In genomic region chr3:73056492-73057196, GRCm38 (mm10) we compare ENCODE assay signal across 8 mouse cellular contexts. TPM values are rescaled to one million over a fixed set of nuclear protein-coding genes. Genes with fewer than 3 reads are reported as not detected.
DNase-seq lines count a peak whose midpoint lies in the region; ATAC-seq and TF ChIP-seq lines count a peak whose summit lies in the region.

No protein-coding gene starts in this region.

- H3K36me3 ChIP-seq in heart, postnatal 0 days (replicated peaks; ENCODE audit: control insufficient read depth, insufficient read depth, low read length), result no peaks in the 10 kb centered on the region
- no peaks in the 10 kb centered on the region for H3K36me3 ChIP-seq in heart, adult 2 months (ENCODE audit: control insufficient read depth, insufficient read depth, low read length)
- no peaks in the 10 kb centered on the region for H3K36me3 ChIP-seq in forebrain, postnatal 0 days (ENCODE audit: insufficient read depth)
- H3K36me3 ChIP-seq in midbrain, embryonic 10.5 days, result no peaks in the 10 kb centered on the region

- intact Hi-C loops in heart, adult 2 months (cut with DNase I), result no loop called here

- ATAC-seq in heart, postnatal 0 days (ENCODE audit: insufficient read depth, low read depth), result no peak
- ATAC-seq in forebrain, postnatal 0 days, result peak; percentile 49

- H3K4me3 ChIP-seq in heart, postnatal 0 days (ENCODE audit: low read depth, low read length), result peak overlapping the region; percentile 55
- H3K4me3 ChIP-seq in heart, adult 2 months, result no peak overlapping the region
- H3K4me3 ChIP-seq in cerebellum, adult 2 months (replicated peaks; ENCODE audit: insufficient read depth, low read depth, low read length), result peak overlapping the region; percentile 87
- H3K4me3 ChIP-seq in forebrain, postnatal 0 days (ENCODE audit: low read depth, low read length), result peak overlapping the region; percentile 70
- H3K4me3 ChIP-seq in midbrain, embryonic 10.5 days, result peak overlapping the region; percentile 72

- TF ChIP-seq POLR2A in heart, adult 2 months (IDR thresholded peaks at IDR 0.05; ENCODE audit: insufficient read depth, low read depth, low read length), result no peak
- no peak for TF ChIP-seq POLR2A in cerebellum, adult 2 months (IDR thresholded peaks at IDR 0.05; ENCODE audit: borderline replicate concordance, insufficient read depth, low read length)

- H3K79me2 ChIP-seq in heart, adult 2 months (replicated peaks; ENCODE audit: control insufficient read depth, insufficient read depth, low read length), result no peaks in the 10 kb centered on the region

- peaks cover 53% of the 10 kb centered on the region for H3K27me3 ChIP-seq in heart, postnatal 0 days (ENCODE audit: control insufficient read depth, insufficient read depth, low read length)
- H3K27me3 ChIP-seq in heart, adult 2 months (ENCODE audit: control insufficient read depth, insufficient read depth, low read length), result peaks cover 8% of the 10 kb centered on the region
- H3K27me3 ChIP-seq in cerebellum, adult 2 months (ENCODE audit: control insufficient read depth, insufficient read depth, low read length), result no peaks in the 10 kb centered on the region
- H3K27me3 ChIP-seq in forebrain, postnatal 0 days (ENCODE audit: insufficient read depth, low read length), result no peaks in the 10 kb centered on the region
- peaks cover 57% of the 10 kb centered on the region for H3K27me3 ChIP-seq in midbrain, embryonic 10.5 days (ENCODE audit: low read depth, poor library complexity, severe bottlenecking)

- no peak for DNase-seq in heart, postnatal 0 days (ENCODE audit: low spot score)
- no peak for DNase-seq in heart, adult 2 months
- peak; percentile 45 to 61 for DNase-seq in cerebellum, adult 2 months
- DNase-seq in forebrain, postnatal 0 days, result peak; percentile 72
- peak; percentile 47 for DNase-seq in midbrain, embryonic 10.5 days (ENCODE audit: low spot score)
- no peak for DNase-seq in urinary bladder, adult 18-20 months (ENCODE audit: low spot score in 2 of 2)
- no peak for DNase-seq in kidney, postnatal 25 days
- no peak for DNase-seq in frontal cortex, postnatal 10 days (ENCODE audit: low spot score in 2 of 2)

- TF ChIP-seq EP300 in heart, postnatal 0 days (IDR thresholded peaks at IDR 0.05; ENCODE audit: low read depth), result no peak
- no peak for TF ChIP-seq EP300 in heart, adult 2 months (IDR thresholded peaks at IDR 0.05; ENCODE audit: insufficient read depth, low read depth, low read length)

- H3K9ac ChIP-seq in heart, postnatal 0 days (replicated peaks; ENCODE audit: low read depth, low read length), result no peak overlapping the region
- no peak overlapping the region for H3K9ac ChIP-seq in heart, adult 2 months (ENCODE audit: low read depth, low read length)
- peak overlapping the region; percentile 72 for H3K9ac ChIP-seq in forebrain, postnatal 0 days

- H3K27ac ChIP-seq in heart, postnatal 0 days (ENCODE audit: low read depth), result no peak overlapping the region
- no peak overlapping the region for H3K27ac ChIP-seq in heart, adult 2 months
- H3K27ac ChIP-seq in cerebellum, adult 2 months (ENCODE audit: insufficient read depth, low read length), result 0 out of 2 replicates have a peak overlapping the region, but pooled peaks have one; percentile 52
- peak overlapping the region; percentile 88 for H3K27ac ChIP-seq in forebrain, postnatal 0 days (ENCODE audit: low read depth, low read length)
- H3K27ac ChIP-seq in midbrain, embryonic 10.5 days (replicated peaks), result peak overlapping the region; percentile 69; the same call in 1 of the 2 replicates

- WGBS in heart, postnatal 0 days, result 2% methylated on average over 32 of the region's 32 CpGs
- 2% methylated on average over 32 of the region's 32 CpGs for WGBS in heart, adult 2 months
- WGBS in cerebellum, adult 2 months, result 2% methylated on average over 32 of the region's 32 CpGs
- WGBS in forebrain, postnatal 0 days, result 2% methylated on average over 32 of the region's 32 CpGs
- WGBS in midbrain, embryonic 10.5 days, result 1% methylated on average over 32 of the region's 32 CpGs

- no peak for TF ChIP-seq CTCF in heart, postnatal 0 days (IDR thresholded peaks at IDR 0.05; ENCODE audit: low read depth)
- TF ChIP-seq CTCF in heart, adult 2 months (IDR thresholded peaks at IDR 0.05), result no peak
- TF ChIP-seq CTCF in cerebellum, adult 2 months (IDR thresholded peaks at IDR 0.05; ENCODE audit: borderline replicate concordance, insufficient read depth, low read depth, low read length), result no peak
- no peak for TF ChIP-seq CTCF in forebrain, postnatal 0 days (IDR thresholded peaks at IDR 0.05; ENCODE audit: low read depth)

- peak overlapping the region; percentile 91 for H3K4me2 ChIP-seq in heart, postnatal 0 days (ENCODE audit: low read depth, low read length)
- H3K4me2 ChIP-seq in forebrain, postnatal 0 days (ENCODE audit: low read depth), result peak overlapping the region; percentile 71

- H3K4me1 ChIP-seq in heart, postnatal 0 days (ENCODE audit: control insufficient read depth, insufficient read depth), result peaks cover 11% of the 10 kb centered on the region; the same call in 1 of the 2 replicates
- no peaks in the 10 kb centered on the region for H3K4me1 ChIP-seq in heart, adult 2 months (ENCODE audit: control insufficient read depth, insufficient read depth, low read length)
- H3K4me1 ChIP-seq in cerebellum, adult 2 months (ENCODE audit: control insufficient read depth, insufficient read depth, low read length), result no peaks in the 10 kb centered on the region
- H3K4me1 ChIP-seq in forebrain, postnatal 0 days (ENCODE audit: insufficient read depth), result peaks cover 4% of the 10 kb centered on the region; the same call in 1 of the 2 replicates
- peaks cover 21% of the 10 kb centered on the region for H3K4me1 ChIP-seq in midbrain, embryonic 10.5 days

- H3K9me3 ChIP-seq in heart, postnatal 0 days (replicated peaks; ENCODE audit: control insufficient read depth, low read length), result no peaks in the 10 kb centered on the region
- H3K9me3 ChIP-seq in forebrain, postnatal 0 days (ENCODE audit: low read length), result no peaks in the 10 kb centered on the region
- no peaks in the 10 kb centered on the region for H3K9me3 ChIP-seq in midbrain, embryonic 10.5 days (replicated peaks)

RNA-seq across cellular contexts. Expression of gene Slitrk3, which starts 1.0 kb away (rescaled TPM):
- total RNA-seq in heart, postnatal 0 days (2014; rRNA removed; ENCODE audit: low replicate concordance), result 0.66 TPM in 1 of 2 replicates, not detected in the other
- polyA plus RNA-seq in heart, postnatal 0 days (2015; fragmentation: Nextera tagmentation; extraction: Ambion mirVana), result 0.03 TPM in 2 replicates
- not detected for total RNA-seq in heart, adult 2 months (2021)
- polyA plus RNA-seq in heart, adult 2 months (2012; rRNA removed), result not detected in 2 replicates
- polyA plus RNA-seq in cerebellum, adult 2 months (2012; rRNA removed), result 9.3 and 10.0 TPM in 2 replicates
- 21.1 and 30.4 TPM in 2 replicates for total RNA-seq in forebrain, postnatal 0 days (2014; rRNA removed)
- polyA plus RNA-seq in forebrain, postnatal 0 days (2015; fragmentation: Nextera tagmentation; extraction: Ambion mirVana), result 8.4 and 20.1 TPM in 2 replicates
- 0.52 and 1.3 TPM in 2 replicates for polyA plus RNA-seq in midbrain, embryonic 10.5 days (2016; fragmentation: Nextera tagmentation; extraction: Ambion mirVana)

Comparison
In these comparisons a context has a peak if more than half of its experiments do, and no peak if none do; other contexts are left out.
1. DNase-seq: peak in cerebellum, adult 2 months (2 of 2), forebrain, postnatal 0 days (single experiment) and midbrain, embryonic 10.5 days (single experiment); none in heart, postnatal 0 days (single experiment), heart, adult 2 months (0 of 2), urinary bladder, adult 18-20 months (0 of 2), kidney, postnatal 25 days (0 of 2) and frontal cortex, postnatal 10 days (0 of 2).
2. H3K27ac ChIP-seq: peak in cerebellum, adult 2 months (single experiment), forebrain, postnatal 0 days (single experiment) and midbrain, embryonic 10.5 days (single experiment); none in heart, postnatal 0 days (single experiment) and heart, adult 2 months (single experiment).